Mouse (Mus musculus): Measurements from ENCODE around the gene Cryl1. TPM values are rescaled to one million over a fixed set of nuclear protein-coding genes. Genes with fewer than 3 reads are reported as not detected.

Cryl1 gene
- polyA plus RNA-seq, 1 experiment from 2014 or later, result 8.8 TPM

GRCm38 (mm10) chr14:57385667-57386066 is 12.7 kb downstream of the Cryl1 start:
- Histone ChIP-seq H3K36me3 (ENCODE audit: control insufficient read depth, insufficient read depth, low read length) (no peaks in the 10 kb centered on the region), H3K4me3 (ENCODE audit: low read depth, low read length) (no peak overlapping the region), H3K4me2 (replicated peaks; ENCODE audit: low read depth, low read length) (no peak overlapping the region), H3K4me1 (replicated peaks; ENCODE audit: control insufficient read depth, insufficient read depth, low read length) (no peaks in the 10 kb centered on the region), H3K9me3 (ENCODE audit: control insufficient read depth, low read length) (no peaks in the 10 kb centered on the region), H3K9ac (ENCODE audit: low read depth, low read length) (no peak overlapping the region), H3K27me3 (ENCODE audit: control insufficient read depth, insufficient read depth, low read length) (no peaks in the 10 kb centered on the region), H3K27ac (ENCODE audit: low read depth, low read length) (no peak overlapping the region)
- no peak for DNase-seq (ENCODE audit: low spot score)
- no peak for ATAC-seq (ENCODE audit: low FRiP score)
- 89% methylated on average over 5 of the region's 5 CpGs for WGBS

- Histone ChIP-seq H3K4me1 (replicated peaks; ENCODE audit: control insufficient read depth, insufficient read depth, low read length) (no peaks in the 10 kb centered on the region), H3K9ac (ENCODE audit: low read depth, low read length) (no peak overlapping the region), H3K4me3 (ENCODE audit: low read depth, low read length) (no peak overlapping the region), H3K36me3 (ENCODE audit: control insufficient read depth, insufficient read depth, low read length) (no peaks in the 10 kb centered on the region), H3K4me2 (replicated peaks; ENCODE audit: low read depth, low read length) (no peak overlapping the region), H3K27ac (ENCODE audit: low read depth, low read length) (no peak overlapping the region), H3K27me3 (ENCODE audit: control insufficient read depth, insufficient read depth, low read length) (no peaks in the 10 kb centered on the region), H3K9me3 (ENCODE audit: control insufficient read depth, low read length) (no peaks in the 10 kb centered on the region)
- DNase-seq (ENCODE audit: low spot score), result no peak
- ATAC-seq (ENCODE audit: low FRiP score), result no peak
- WGBS, result 75% methylated on average over 5 of the region's 5 CpGs
Measured at GRCm38 (mm10) chr14:57377531-57377930, 20.8 kb downstream of the Cryl1 start.

GRCm38 (mm10) chr14:57376956-57377355 is 21.4 kb downstream of the Cryl1 start:
- no peaks in the 10 kb centered on the region for H3K27me3 ChIP-seq (ENCODE audit: control insufficient read depth, insufficient read depth, low read length)
- H3K4me3 ChIP-seq (ENCODE audit: low read depth, low read length), result no peak overlapping the region
- ATAC-seq (ENCODE audit: low FRiP score), result no peak
- no peaks in the 10 kb centered on the region for H3K36me3 ChIP-seq (ENCODE audit: control insufficient read depth, insufficient read depth, low read length)
- H3K4me1 ChIP-seq (replicated peaks; ENCODE audit: control insufficient read depth, insufficient read depth, low read length), result no peaks in the 10 kb centered on the region
- no peaks in the 10 kb centered on the region for H3K9me3 ChIP-seq (ENCODE audit: control insufficient read depth, low read length)
- H3K9ac ChIP-seq (ENCODE audit: low read depth, low read length), result no peak overlapping the region
- H3K4me2 ChIP-seq (replicated peaks; ENCODE audit: low read depth, low read length), result no peak overlapping the region
- 78% methylated on average over 9 of the region's 9 CpGs for WGBS
- H3K27ac ChIP-seq (ENCODE audit: low read depth, low read length), result no peak overlapping the region
- DNase-seq (ENCODE audit: low spot score), result no peak

GRCm38 (mm10) chr14:57376016-57376415 is 22.3 kb downstream of the Cryl1 start:
- 81% methylated on average over 8 of the region's 8 CpGs for WGBS

GRCm38 (mm10) chr14:57375205-57375604 is 23.1 kb downstream of the Cryl1 start:
- DNase-seq (ENCODE audit: low spot score), result no peak
- Histone ChIP-seq H3K4me2 (replicated peaks; ENCODE audit: low read depth, low read length) (no peak overlapping the region), H3K36me3 (ENCODE audit: control insufficient read depth, insufficient read depth, low read length) (no peaks in the 10 kb centered on the region), H3K4me1 (replicated peaks; ENCODE audit: control insufficient read depth, insufficient read depth, low read length) (no peaks in the 10 kb centered on the region), H3K27me3 (ENCODE audit: control insufficient read depth, insufficient read depth, low read length) (no peaks in the 10 kb centered on the region), H3K4me3 (ENCODE audit: low read depth, low read length) (no peak overlapping the region), H3K9me3 (ENCODE audit: control insufficient read depth, low read length) (no peaks in the 10 kb centered on the region), H3K9ac (ENCODE audit: low read depth, low read length) (no peak overlapping the region), H3K27ac (ENCODE audit: low read depth, low read length) (no peak overlapping the region)
- no peak for ATAC-seq (ENCODE audit: low FRiP score)
- WGBS, result 85% methylated on average over 9 of the region's 9 CpGs

More at GRCm38 (mm10) chr14:57376016-57376415, 22.3 kb downstream of the Cryl1 start:
- H3K27me3 ChIP-seq (ENCODE audit: control insufficient read depth, insufficient read depth, low read length), result no peaks in the 10 kb centered on the region
- no peak overlapping the region for H3K4me3 ChIP-seq (ENCODE audit: low read depth, low read length)
- H3K4me1 ChIP-seq (replicated peaks; ENCODE audit: control insufficient read depth, insufficient read depth, low read length), result no peaks in the 10 kb centered on the region
- DNase-seq (ENCODE audit: low spot score), result no peak
- no peak overlapping the region for H3K9ac ChIP-seq (ENCODE audit: low read depth, low read length)
- no peak overlapping the region for H3K27ac ChIP-seq (ENCODE audit: low read depth, low read length)
- ATAC-seq (ENCODE audit: low FRiP score), result no peak
- no peak overlapping the region for H3K4me2 ChIP-seq (replicated peaks; ENCODE audit: low read depth, low read length)
- no peaks in the 10 kb centered on the region for H3K36me3 ChIP-seq (ENCODE audit: control insufficient read depth, insufficient read depth, low read length)
- no peaks in the 10 kb centered on the region for H3K9me3 ChIP-seq (ENCODE audit: control insufficient read depth, low read length)

GRCm38 (mm10) chr14:57372348-57373102 is 25.8 kb downstream of the Cryl1 start:
- Histone ChIP-seq H3K9me3 (ENCODE audit: control insufficient read depth, low read length) (no peaks in the 10 kb centered on the region), H3K4me2 (replicated peaks; ENCODE audit: low read depth, low read length) (no peak overlapping the region), H3K9ac (ENCODE audit: low read depth, low read length) (no peak overlapping the region), H3K36me3 (ENCODE audit: control insufficient read depth, insufficient read depth, low read length) (no peaks in the 10 kb centered on the region), H3K27me3 (ENCODE audit: control insufficient read depth, insufficient read depth, low read length) (no peaks in the 10 kb centered on the region), H3K4me3 (ENCODE audit: low read depth, low read length) (no peak overlapping the region), H3K4me1 (replicated peaks; ENCODE audit: control insufficient read depth, insufficient read depth, low read length) (no peaks in the 10 kb centered on the region), H3K27ac (ENCODE audit: low read depth, low read length) (no peak overlapping the region)
- DNase-seq (ENCODE audit: low spot score), result peak; percentile 86
- WGBS, result 51% methylated on average over 8 of the region's 8 CpGs
- ATAC-seq (ENCODE audit: low FRiP score), result peak; percentile 38

- Histone ChIP-seq H3K36me3 (ENCODE audit: control insufficient read depth, insufficient read depth, low read length) (no peaks in the 10 kb centered on the region), H3K9ac (ENCODE audit: low read depth, low read length) (no peak overlapping the region), H3K27me3 (ENCODE audit: control insufficient read depth, insufficient read depth, low read length) (no peaks in the 10 kb centered on the region), H3K4me1 (replicated peaks; ENCODE audit: control insufficient read depth, insufficient read depth, low read length) (no peaks in the 10 kb centered on the region), H3K4me2 (replicated peaks; ENCODE audit: low read depth, low read length) (no peak overlapping the region), H3K9me3 (ENCODE audit: control insufficient read depth, low read length) (no peaks in the 10 kb centered on the region), H3K4me3 (ENCODE audit: low read depth, low read length) (no peak overlapping the region), H3K27ac (ENCODE audit: low read depth, low read length) (no peak overlapping the region)
- no peak for ATAC-seq (ENCODE audit: low FRiP score)
- no peak for DNase-seq (ENCODE audit: low spot score)
- 65% methylated on average over 4 of the region's 4 CpGs for WGBS
Measured at GRCm38 (mm10) chr14:57367327-57367726, 31.0 kb downstream of the Cryl1 start.

- H3K4me2 ChIP-seq (replicated peaks; ENCODE audit: low read depth, low read length), result no peak overlapping the region
- ATAC-seq (ENCODE audit: low FRiP score) (no peak), DNase-seq (ENCODE audit: low spot score) (no peak)
- no peak overlapping the region for H3K27ac ChIP-seq (ENCODE audit: low read depth, low read length)
- 76% methylated on average over 5 of the region's 5 CpGs for WGBS
- H3K36me3 ChIP-seq (ENCODE audit: control insufficient read depth, insufficient read depth, low read length), result no peaks in the 10 kb centered on the region
- H3K27me3 ChIP-seq (ENCODE audit: control insufficient read depth, insufficient read depth, low read length), result no peaks in the 10 kb centered on the region
- H3K4me3 ChIP-seq (ENCODE audit: low read depth, low read length), result no peak overlapping the region
- H3K9me3 ChIP-seq (ENCODE audit: control insufficient read depth, low read length), result no peaks in the 10 kb centered on the region
- H3K9ac ChIP-seq (ENCODE audit: low read depth, low read length), result no peak overlapping the region
- H3K4me1 ChIP-seq (replicated peaks; ENCODE audit: control insufficient read depth, insufficient read depth, low read length), result no peaks in the 10 kb centered on the region
Measured at GRCm38 (mm10) chr14:57366724-57367123, 31.6 kb downstream of the Cryl1 start.

GRCm38 (mm10) chr14:57365341-57365740 is 33.0 kb downstream of the Cryl1 start:
- no peak for ATAC-seq (ENCODE audit: low FRiP score)
- Histone ChIP-seq H3K9me3 (ENCODE audit: control insufficient read depth, low read length) (no peaks in the 10 kb centered on the region), H3K4me1 (replicated peaks; ENCODE audit: control insufficient read depth, insufficient read depth, low read length) (no peaks in the 10 kb centered on the region), H3K9ac (ENCODE audit: low read depth, low read length) (no peak overlapping the region), H3K27me3 (ENCODE audit: control insufficient read depth, insufficient read depth, low read length) (no peaks in the 10 kb centered on the region), H3K4me3 (ENCODE audit: low read depth, low read length) (no peak overlapping the region), H3K4me2 (replicated peaks; ENCODE audit: low read depth, low read length) (no peak overlapping the region), H3K36me3 (ENCODE audit: control insufficient read depth, insufficient read depth, low read length) (no peaks in the 10 kb centered on the region), H3K27ac (ENCODE audit: low read depth, low read length) (no peak overlapping the region)
- DNase-seq (ENCODE audit: low spot score), result no peak
- WGBS, result 86% methylated on average over 9 of the region's 9 CpGs
